7 mouse cellular contexts compared by ENCODE assay signal in genomic region chr3:101379789-101380188, GRCm38 (mm10). TPM values are rescaled to one million over a fixed set of nuclear protein-coding genes. Genes with fewer than 3 reads are reported as not detected.
DNase-seq lines count a peak whose midpoint lies in the region; ATAC-seq and TF ChIP-seq lines count a peak whose summit lies in the region.

No protein-coding gene starts in this region.

- 12% methylated on average over 4 of the region's 4 CpGs for WGBS in hindbrain, postnatal 0 days
- 17% methylated on average over 4 of the region's 4 CpGs for WGBS in lung, embryonic 16.5 days
- WGBS in stomach, embryonic 15.5 days = 18% methylated on average over 4 of the region's 4 CpGs

- no peak for TF ChIP-seq CTCF in hindbrain, postnatal 0 days (IDR thresholded peaks at IDR 0.05; ENCODE audit: low read depth)

- H3K36me3 ChIP-seq in hindbrain, postnatal 0 days (ENCODE audit: insufficient read depth, low read length) = no peaks in the 10 kb centered on the region
- no peaks in the 10 kb centered on the region for H3K36me3 ChIP-seq in lung, embryonic 16.5 days (ENCODE audit: control insufficient read depth, insufficient read depth, low read length)
- H3K36me3 ChIP-seq in stomach, embryonic 15.5 days = no peaks in the 10 kb centered on the region

- peak overlapping the region; percentile 93 for H3K4me2 ChIP-seq in hindbrain, postnatal 0 days (ENCODE audit: low read depth, low read length)
- peak overlapping the region; percentile 48 for H3K4me2 ChIP-seq in lung, embryonic 16.5 days (ENCODE audit: low read depth, low read length)
- peak overlapping the region; percentile 37 for H3K4me2 ChIP-seq in stomach, embryonic 15.5 days

- peak overlapping the region; percentile 87; the same call in 1 of the 2 replicates for H3K9ac ChIP-seq in hindbrain, postnatal 0 days (replicated peaks; ENCODE audit: low read length)
- H3K9ac ChIP-seq in lung, embryonic 16.5 days (ENCODE audit: low read length) = peak overlapping the region; percentile 40
- no peak overlapping the region for H3K9ac ChIP-seq in stomach, embryonic 15.5 days

- DNase-seq in MN1 (ENCODE audit: low spot score) = peak; percentile 19
- peak; percentile 20 for DNase-seq in adrenal gland, adult 8-10 months
- DNase-seq in gastrocnemius, postnatal 10 days = peak; percentile 42
- peak; percentile 39 for DNase-seq in hindbrain, postnatal 0 days (ENCODE audit: low spot score)
- no peak for DNase-seq in thymus, postnatal 0 days (ENCODE audit: low spot score)

- H3K27ac ChIP-seq in hindbrain, postnatal 0 days = no peak overlapping the region
- H3K27ac ChIP-seq in lung, embryonic 16.5 days (ENCODE audit: low read length) = no peak overlapping the region
- peak overlapping the region; percentile 26; the same call in 1 of the 2 replicates for H3K27ac ChIP-seq in stomach, embryonic 15.5 days

- peaks cover 37% of the 10 kb centered on the region for H3K4me1 ChIP-seq in hindbrain, postnatal 0 days (ENCODE audit: insufficient read depth, low read length)
- H3K4me1 ChIP-seq in lung, embryonic 16.5 days (replicated peaks; ENCODE audit: control insufficient read depth, insufficient read depth, low read length) = peaks cover 38% of the 10 kb centered on the region
- H3K4me1 ChIP-seq in stomach, embryonic 15.5 days = peaks cover 41% of the 10 kb centered on the region

- peak overlapping the region; percentile 88 for H3K4me3 ChIP-seq in hindbrain, postnatal 0 days (ENCODE audit: low read length)
- H3K4me3 ChIP-seq in lung, embryonic 16.5 days (ENCODE audit: low read length) = peak overlapping the region; percentile 23
- H3K4me3 ChIP-seq in stomach, embryonic 15.5 days (replicated peaks) = peak overlapping the region; percentile 4; the same call in 1 of the 2 replicates

- H3K9me3 ChIP-seq in hindbrain, postnatal 0 days (ENCODE audit: low read length) = no peaks in the 10 kb centered on the region
- no peaks in the 10 kb centered on the region for H3K9me3 ChIP-seq in lung, embryonic 16.5 days (ENCODE audit: control insufficient read depth, low read length)
- no peaks in the 10 kb centered on the region for H3K9me3 ChIP-seq in stomach, embryonic 15.5 days

- no peaks in the 10 kb centered on the region for H3K27me3 ChIP-seq in hindbrain, postnatal 0 days (ENCODE audit: insufficient read depth, low read length)
- no peaks in the 10 kb centered on the region for H3K27me3 ChIP-seq in lung, embryonic 16.5 days (ENCODE audit: control insufficient read depth, insufficient read depth, low read depth, low read length)
- no peaks in the 10 kb centered on the region for H3K27me3 ChIP-seq in stomach, embryonic 15.5 days (replicated peaks)

- ATAC-seq in hindbrain, postnatal 0 days = no peak
- 0 out of 2 replicates have a peak, but pooled peaks have one; percentile 23 for ATAC-seq in lung, embryonic 16.5 days (ENCODE audit: low read depth)
- no peak for ATAC-seq in stomach, embryonic 15.5 days (ENCODE audit: insufficient read depth, low FRiP score, low read depth)

RNA-seq across cellular contexts. Expression of gene Igsf3, which starts 2.9 kb away (rescaled TPM):
- 10 to 100 TPM in 2 of 4 experiments, 1 to 10 TPM in 2; 4.5 to 11.8 (median 8.2) TPM for total RNA-seq in adrenal gland, adult 8-10 months (2022)
- 10 to 100 TPM; 15.6 to 20.5 TPM for total RNA-seq in gastrocnemius, postnatal 10 days (2021)
- 76.3 and 84.0 TPM in 2 replicates for total RNA-seq in hindbrain, postnatal 0 days (2014; rRNA removed)
- 62.1 and 65.7 TPM in 2 replicates for polyA plus RNA-seq in hindbrain, postnatal 0 days (2015; fragmentation: Nextera tagmentation; extraction: Ambion mirVana)
- 40.5 and 40.6 TPM in 2 replicates for polyA plus RNA-seq in lung, embryonic 16.5 days (2015; fragmentation: Nextera tagmentation; extraction: Ambion mirVana)
- polyA plus RNA-seq in stomach, embryonic 15.5 days (2015; fragmentation: Nextera tagmentation; extraction: Ambion mirVana) = 32.0 and 37.0 TPM in 2 replicates
- 28.8 and 35.7 TPM in 2 replicates for polyA plus RNA-seq in thymus, postnatal 0 days (2015; fragmentation: Nextera tagmentation; extraction: Ambion mirVana)

Comparison
In these comparisons a context has a peak if more than half of its experiments do, and no peak if none do; other contexts are left out.
1. H3K4me2 ChIP-seq: peak in every context shown above with its lines; median percentile 93 in hindbrain, postnatal 0 days; 48 in lung, embryonic 16.5 days; 37 in stomach, embryonic 15.5 days.
2. H3K4me3 ChIP-seq: peak in every context shown above with its lines; median percentile 88 in hindbrain, postnatal 0 days; 23 in lung, embryonic 16.5 days; 4 in stomach, embryonic 15.5 days.